In genomic region chr1:182224836-182225235, GRCm38 (mm10) we compare ENCODE assay signal across 19 mouse cellular contexts. TPM values are rescaled to one million over a fixed set of nuclear protein-coding genes. Genes with fewer than 3 reads are reported as not detected.
A peak's percentile ranks its signal among the peaks of the same experiment; 100 is the strongest.
DNase-seq lines count a peak whose midpoint lies in the region; ATAC-seq and TF ChIP-seq lines count a peak whose summit lies in the region.
"Had no signal": no experiment of that assay in that cellular context is flagged by ENCODE, and none has a peak within 500 bp of the region (broad histone marks: within the 10 kb centered on the region; RNA-seq: fewer than 3 reads in every experiment).

No protein-coding gene starts in this region.

- peak; percentile 17 for DNase-seq in heart, embryonic 10.5 days (ENCODE audit: low spot score)
- DNase-seq in heart, postnatal 25 days (ENCODE audit: low spot score), result no peak
- DNase-seq in embryonic facial prominence, embryonic 14.5 days (ENCODE audit: low spot score), result peak; percentile 13
- peak; percentile 36 for DNase-seq in splenic B cell, adult 2 months (ENCODE audit: low read depth, low spot score)
- DNase-seq in thymus, postnatal 4 days, result no peak
- no peak for DNase-seq in kidney, adult 2 months
- DNase-seq: adrenal gland, postnatal 10 days; cerebellum, adult 11 months; cerebellum, adult 8-10 months; cerebellum, postnatal 14 days; gastrocnemius, postnatal 14 days; heart, adult 2 months; heart, postnatal 36 days; kidney, adult 11 months had no signal

- no peak for TF ChIP-seq CTCF in kidney, adult 2 months (conservative IDR thresholded peaks at IDR 0.05; ENCODE audit: insufficient read depth, insufficient read length, low read depth, low read length)

- H3K4me2 ChIP-seq in embryonic facial prominence, embryonic 14.5 days (ENCODE audit: low read depth, low read length), result no peak overlapping the region
- H3K4me2 ChIP-seq: forebrain, embryonic 12.5 days; heart, embryonic 12.5 days; hindbrain, embryonic 15.5 days had no signal

- H3K9me3 ChIP-seq in heart, embryonic 10.5 days, result no peaks in the 10 kb centered on the region
- no peaks in the 10 kb centered on the region for H3K9me3 ChIP-seq in embryonic facial prominence, embryonic 14.5 days (ENCODE audit: control insufficient read depth, low read length)
- H3K9me3 ChIP-seq: forebrain, embryonic 12.5 days; hindbrain, embryonic 15.5 days had no signal

- H3K9ac ChIP-seq in embryonic facial prominence, embryonic 14.5 days (ENCODE audit: low read depth, low read length), result no peak overlapping the region
- H3K9ac ChIP-seq: forebrain, embryonic 12.5 days; heart, embryonic 12.5 days; hindbrain, embryonic 15.5 days had no signal

- H3K27ac ChIP-seq in heart, embryonic 10.5 days, result no peak overlapping the region
- H3K27ac ChIP-seq in embryonic facial prominence, embryonic 14.5 days (replicated peaks; ENCODE audit: low read depth, low read length), result no peak overlapping the region
- no peak overlapping the region for H3K27ac ChIP-seq in kidney, adult 2 months (ENCODE audit: insufficient read depth, low read depth, low read length)
- H3K27ac ChIP-seq: forebrain, embryonic 12.5 days; heart, adult 2 months; hindbrain, embryonic 15.5 days had no signal

- intact Hi-C loops in heart, postnatal 25 days (cut with DNase I), result no loop called here

- H3K36me3 ChIP-seq in heart, embryonic 10.5 days, result no peaks in the 10 kb centered on the region
- no peaks in the 10 kb centered on the region for H3K36me3 ChIP-seq in embryonic facial prominence, embryonic 14.5 days (ENCODE audit: control insufficient read depth, insufficient read depth, low read length)
- no peaks in the 10 kb centered on the region for H3K36me3 ChIP-seq in splenic B cell, adult 2 months (ENCODE audit: control insufficient read depth, insufficient read depth, low read length, poor library complexity, severe bottlenecking)
- no peaks in the 10 kb centered on the region for H3K36me3 ChIP-seq in kidney, adult 2 months (ENCODE audit: control insufficient read depth, insufficient read depth, low read length)
- H3K36me3 ChIP-seq: forebrain, embryonic 12.5 days; heart, embryonic 12.5 days; hindbrain, embryonic 15.5 days had no signal

- H3K4me1 ChIP-seq in heart, embryonic 10.5 days, result 0 out of 2 replicates have a peak, but pooled peaks cover 5% of the 10 kb centered on the region
- H3K4me1 ChIP-seq in embryonic facial prominence, embryonic 14.5 days (ENCODE audit: control insufficient read depth, insufficient read depth, low read length), result no peaks in the 10 kb centered on the region; the same call in 1 of the 2 replicates
- H3K4me1 ChIP-seq in kidney, adult 2 months (ENCODE audit: control insufficient read depth, insufficient read depth, low read length), result no peaks in the 10 kb centered on the region
- H3K4me1 ChIP-seq: forebrain, embryonic 12.5 days; hindbrain, embryonic 15.5 days had no signal

- peak; percentile 91 for ATAC-seq in CD4-positive, CD25-positive, alpha-beta regulatory T cell, adult 4 months
- ATAC-seq in embryonic facial prominence, embryonic 14.5 days (ENCODE audit: low read depth), result no peak
- ATAC-seq: forebrain, embryonic 16.5 days had no signal

- no peak for TF ChIP-seq POLR2A in kidney, adult 2 months (IDR thresholded peaks at IDR 0.05; ENCODE audit: low read depth, low read length)

- H3K27me3 ChIP-seq in heart, embryonic 10.5 days (ENCODE audit: insufficient read depth, poor library complexity, severe bottlenecking), result no peaks in the 10 kb centered on the region
- no peaks in the 10 kb centered on the region for H3K27me3 ChIP-seq in embryonic facial prominence, embryonic 14.5 days (replicated peaks; ENCODE audit: control insufficient read depth, insufficient read depth, low read length)
- no peaks in the 10 kb centered on the region for H3K27me3 ChIP-seq in splenic B cell, adult 2 months (ENCODE audit: control insufficient read depth, insufficient read depth, low read length, poor library complexity, severe bottlenecking)
- H3K27me3 ChIP-seq in kidney, adult 2 months (replicated peaks; ENCODE audit: control insufficient read depth, insufficient read depth, low read length), result no peaks in the 10 kb centered on the region
- H3K27me3 ChIP-seq: forebrain, embryonic 12.5 days; heart, embryonic 12.5 days; hindbrain, embryonic 15.5 days had no signal

- H3K4me3 ChIP-seq in heart, embryonic 10.5 days, result no peak overlapping the region
- H3K4me3 ChIP-seq in embryonic facial prominence, embryonic 14.5 days (ENCODE audit: low read depth, low read length), result no peak overlapping the region
- H3K4me3 ChIP-seq in kidney, adult 2 months (ENCODE audit: insufficient read depth, low read depth, low read length), result no peak overlapping the region
- H3K4me3 ChIP-seq: forebrain, embryonic 12.5 days; heart, adult 2 months; heart, embryonic 12.5 days; hindbrain, embryonic 15.5 days had no signal

- WGBS in heart, embryonic 10.5 days, result 67% methylated on average over 10 of the region's 10 CpGs
- WGBS in embryonic facial prominence, embryonic 14.5 days, result 52% methylated on average over 10 of the region's 10 CpGs
- WGBS in kidney, adult 2 months, result 75% methylated on average over 10 of the region's 10 CpGs

RNA-seq across cellular contexts. Expression of gene Degs1, which starts 57.8 kb away (rescaled TPM):
- 156 and 164 TPM in 2 replicates for polyA plus RNA-seq in heart, embryonic 10.5 days (2016; fragmentation: Nextera tagmentation; extraction: Ambion mirVana)
- 10 to 100 TPM; 54.9 to 60.7 TPM for total RNA-seq in heart, postnatal 25 days (2021)
- polyA plus RNA-seq in CD4-positive, CD25-positive, alpha-beta regulatory T cell, adult 4 months (2017; shearing (Covaris generic)), result 10 to 100 TPM; 75.7 to 81.4 TPM
- 149 and 152 TPM in 2 replicates for polyA plus RNA-seq in embryonic facial prominence, embryonic 14.5 days (2014; fragmentation: Nextera tagmentation; extraction: Ambion mirVana)
- polyA plus RNA-seq in kidney, adult 2 months (2012; rRNA removed), result 137 and 158 TPM in 2 replicates

Comparison
In these comparisons a context has a peak if more than half of its experiments do, and no peak if none do; other contexts are left out.
1. DNase-seq: peak in heart, embryonic 10.5 days (single experiment), embryonic facial prominence, embryonic 14.5 days (single experiment) and splenic B cell, adult 2 months (single experiment); none in heart, postnatal 25 days (single experiment), thymus, postnatal 4 days (single experiment) and kidney, adult 2 months (single experiment).